Mouse (Mus musculus) retina, postnatal 1 day (tissue): ENCODE results near the gene Dhdh.
A peak's percentile ranks its signal among the peaks of the same experiment; 100 is the strongest.
"Not testable (repeated sequence)": the region's sequence is repeated elsewhere in the genome, so short reads cannot be mapped to it uniquely, and the experiment has no call there.

Experiments
- DNase-seq: peaks from one replicate; pipeline ENCODE4 v3.0.0-alpha.2; 2012

Gene Dhdh

GRCm38 (mm10) chr7:45509912-45510787 is 21.5 kb upstream of the Dhdh start, which contains the start of gene Nucb1:
Gene Nucb1 (minus strand): TSS chr7:45510406.
- peak; percentile 93 for DNase-seq

GRCm38 (mm10) chr7:45509181-45509882 is 20.7 kb upstream of the Dhdh start:
- DNase-seq = no peak

GRCm38 (mm10) chr7:45508561-45508960 is 20.0 kb upstream of the Dhdh start:
- no peak for DNase-seq

- DNase-seq = no peak
Observed at GRCm38 (mm10) chr7:45507583-45507982, 19.0 kb upstream of the Dhdh start.

- no peak for DNase-seq
Observed at GRCm38 (mm10) chr7:45498427-45498826, 9.8 kb upstream of the Dhdh start.

GRCm38 (mm10) chr7:45494548-45494947 is 5.9 kb upstream of the Dhdh start:
- DNase-seq = no peak

- DNase-seq = no peak
Observed at GRCm38 (mm10) chr7:45492951-45493350, 4.3 kb upstream of the Dhdh start.

- no peak for DNase-seq
Observed at GRCm38 (mm10) chr7:45492225-45492844, 3.7 kb upstream of the Dhdh start.

- no peak for DNase-seq
Observed at GRCm38 (mm10) chr7:45491264-45491663, 2.7 kb upstream of the Dhdh start.

- DNase-seq = no peak
Observed at GRCm38 (mm10) chr7:45490822-45491221, 2.2 kb upstream of the Dhdh start.

GRCm38 (mm10) chr7:45489578-45489977 is 973 bp upstream of the Dhdh start:
- no peak for DNase-seq

GRCm38 (mm10) chr7:45487861-45488292 is 728 bp downstream of the Dhdh start:
- peak; percentile 64 for DNase-seq

GRCm38 (mm10) chr7:45486761-45487415 is 1.7 kb downstream of the Dhdh start, which contains the start of gene Gm45808:
Gene Gm45808 (minus strand): TSS chr7:45486811.
- DNase-seq = no peak

- no peak for DNase-seq
Observed at GRCm38 (mm10) chr7:45486158-45486557, 2.4 kb downstream of the Dhdh start.

GRCm38 (mm10) chr7:45484985-45485384 is 3.6 kb downstream of the Dhdh start:
- DNase-seq = not testable (repeated sequence)

GRCm38 (mm10) chr7:45482166-45482565 is 6.4 kb downstream of the Dhdh start:
- no peak for DNase-seq

- DNase-seq = peak; percentile 77
Observed at GRCm38 (mm10) chr7:45481374-45481927, 7.2 kb downstream of the Dhdh start, which contains the start of gene Tulp2. Gene Tulp2 (plus strand): TSS chr7:45481877.

- not testable (repeated sequence) for DNase-seq
Observed at GRCm38 (mm10) chr7:45480310-45480709, 8.3 kb downstream of the Dhdh start.

- no peak for DNase-seq
Observed at GRCm38 (mm10) chr7:45478774-45479173, 9.8 kb downstream of the Dhdh start.

GRCm38 (mm10) chr7:45477003-45477402 is 11.6 kb downstream of the Dhdh start:
- peak; percentile 72 for DNase-seq

GRCm38 (mm10) chr7:45476453-45476852 is 12.2 kb downstream of the Dhdh start:
- DNase-seq = no peak

GRCm38 (mm10) chr7:45475291-45475969 is 13.2 kb downstream of the Dhdh start:
- peak; percentile 51 for DNase-seq
